Mouse (Mus musculus) heart, embryonic 16.5 days (tissue): ENCODE results near the gene Gm20388. TPM values are rescaled to one million over a fixed set of nuclear protein-coding genes. Genes with fewer than 3 reads are reported as not detected.

ENCODE experiments used
- ATAC-seq: fragments of 200-750 bp; cut with Nextera tagmentation; replicated peaks from 2 replicates; pipeline ENCODE4 v1.8.0; 2017; ENCODE audit warnings: moderate number of reproducible peaks; ENCODE audit not compliant: insufficient read depth, low FRiP score; ENCODE audit errors: extremely low read depth
- H3K27ac ChIP-seq: fragments of 300-500 bp; sonication (generic); 2 replicates; pipeline ENCODE4 v1.5.1; 2014; ENCODE audit warnings: mild to moderate bottlenecking, low read length, control low read depth, moderate library complexity
- H3K27me3 ChIP-seq: fragments of 300-500 bp; sonication (generic); 2 replicates; pipeline ENCODE4 v1.6.1; 2014; ENCODE audit warnings: low read length, mixed read lengths; ENCODE audit not compliant: control insufficient read depth, insufficient read depth
- H3K36me3 ChIP-seq: fragments of 300-500 bp; sonication (generic); 2 replicates; pipeline ENCODE4 v1.6.1; 2014; ENCODE audit not compliant: control insufficient read depth, insufficient read depth
- H3K4me1 ChIP-seq: fragments of 300-500 bp; sonication (generic); 2 replicates; pipeline ENCODE4 v1.6.1; 2014; ENCODE audit warnings: low read length, mixed read lengths; ENCODE audit not compliant: control insufficient read depth, insufficient read depth
- H3K4me2 ChIP-seq: fragments of 300-500 bp; sonication (generic); 2 replicates; pipeline ENCODE4 v1.6.1; 2014; ENCODE audit warnings: low read depth, mild to moderate bottlenecking, control low read depth, low read length
- H3K4me3 ChIP-seq: fragments of 300-500 bp; sonication (generic); 2 replicates; pipeline ENCODE4 v1.5.1; 2014; ENCODE audit warnings: mild to moderate bottlenecking, control low read depth, low read length
- H3K9ac ChIP-seq: fragments of 300-500 bp; sonication (generic); 2 replicates; pipeline ENCODE4 v1.6.1; 2014; ENCODE audit warnings: low read length, control low read depth
- H3K9me3 ChIP-seq: fragments of 300-500 bp; sonication (generic); replicated peaks from 2 replicates; pipeline ENCODE4 v1.6.1; 2016; ENCODE audit warnings: low read length; ENCODE audit not compliant: control insufficient read depth
- WGBS: fragments of 180-500 bp; shearing (Covaris S2); extraction: QIAGEN DNeasy Blood & Tissue Kit; methylation state at CpG from one replicate; pipeline ENCODE4 v1.1.7; 2014; 5-methylcytosine and 5-hydroxymethylcytosine counted together
- polyA plus RNA-seq: library from polyadenylated mRNA; unstranded; fragments of >200 nt; fragmentation: Nextera tagmentation; extraction: Ambion mirVana; gene quantifications from 2 replicates; pipeline ENCODE4 v1.2.1, GENCODE M21; 2015

The Gm20388 gene
- polyA plus RNA-seq, 1 experiment from 2014 or later = 4.5 TPM

DNA sequence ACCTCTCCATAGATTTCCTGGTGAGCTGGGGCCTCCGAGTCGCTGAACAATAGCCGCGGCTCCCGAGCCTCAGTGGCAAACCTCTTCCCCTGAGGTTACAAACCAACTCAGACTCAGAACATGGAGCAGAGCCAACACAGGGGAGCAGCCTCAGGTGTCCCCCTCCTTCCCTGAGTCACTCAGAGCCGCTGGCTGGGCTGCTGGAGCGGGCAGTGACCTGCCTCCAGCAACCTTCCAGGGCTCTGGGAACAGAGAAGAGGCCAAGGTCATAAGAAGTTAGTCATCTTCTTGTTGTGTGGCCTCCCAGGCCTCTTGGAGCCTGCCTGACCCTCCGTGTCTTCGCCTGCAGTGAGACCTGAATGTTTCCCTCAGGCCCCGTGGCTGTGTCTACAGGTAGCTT, 1107.6 kb downstream of the Gm20388 start:
- no peak for ATAC-seq
- no peak overlapping the region for H3K4me3 ChIP-seq
- H3K36me3 ChIP-seq = no peaks in the 10 kb centered on the region
- H3K4me2 ChIP-seq = no peak overlapping the region
- peaks cover 36% of the 10 kb centered on the region for H3K27me3 ChIP-seq
- 0 out of 2 replicates have a peak, but pooled peaks cover 2% of the 10 kb centered on the region for H3K9me3 ChIP-seq
- no peak overlapping the region for H3K9ac ChIP-seq
- WGBS = 68% methylated on average over 10 of the region's 10 CpGs
- H3K27ac ChIP-seq = no peak overlapping the region
- H3K4me1 ChIP-seq = peaks cover 8% of the 10 kb centered on the region

DNA sequence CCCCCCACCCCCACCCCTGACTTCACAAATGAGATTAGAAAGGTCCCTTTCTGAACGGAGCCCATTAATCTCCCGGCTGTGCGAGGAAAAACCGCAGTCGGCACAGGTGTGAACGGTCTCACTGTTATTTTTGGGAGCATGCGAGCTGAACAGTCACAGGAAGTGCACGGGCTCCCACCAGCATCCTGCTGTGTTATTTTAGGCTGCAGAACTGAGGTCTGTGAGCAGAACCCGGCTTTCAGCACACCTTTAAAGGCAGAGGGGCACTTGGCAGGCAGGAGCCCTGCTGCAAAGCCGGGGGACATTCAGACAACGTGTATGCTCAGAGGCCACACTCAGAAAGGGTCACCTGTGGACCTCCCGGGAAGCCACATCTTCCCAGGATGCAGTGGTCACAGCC, 1110.8 kb downstream of the Gm20388 start:
- Histone ChIP-seq H3K4me1 (peaks cover 8% of the 10 kb centered on the region), H3K4me2 (no peak overlapping the region), H3K4me3 (no peak overlapping the region), H3K9me3 (0 out of 2 replicates have a peak, but pooled peaks cover 2% of the 10 kb centered on the region), H3K27me3 (peaks cover 43% of the 10 kb centered on the region), H3K36me3 (no peaks in the 10 kb centered on the region), H3K27ac (no peak overlapping the region; the same call in 1 of the 2 replicates), H3K9ac (no peak overlapping the region)
- 20% methylated on average over 12 of the region's 12 CpGs for WGBS
- ATAC-seq = no peak

DNA sequence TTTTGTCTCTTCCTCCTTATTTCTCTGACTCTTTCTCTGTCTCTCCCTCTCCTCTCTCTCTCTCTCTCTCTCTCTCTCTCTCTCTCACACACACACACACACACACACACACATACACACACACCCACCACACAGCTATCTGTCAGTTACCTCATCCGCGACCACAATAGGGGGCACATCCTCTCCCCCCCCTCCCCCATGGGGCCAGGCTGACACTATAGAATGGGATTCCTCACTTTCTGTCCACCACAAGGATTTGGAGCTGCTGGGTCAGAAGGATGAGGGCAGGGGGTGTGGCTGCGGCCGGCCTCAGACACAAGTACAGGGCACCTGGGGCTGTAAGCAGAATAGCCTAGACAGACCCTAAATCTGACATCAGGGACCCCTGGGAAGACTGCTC, 1112.4 kb downstream of the Gm20388 start:
- WGBS = 86% methylated on average over 4 of the region's 4 CpGs
- 0 out of 2 replicates have a peak, but pooled peaks cover 2% of the 10 kb centered on the region for H3K9me3 ChIP-seq
- no peak overlapping the region for H3K4me3 ChIP-seq
- no peak overlapping the region for H3K4me2 ChIP-seq
- peaks cover 12% of the 10 kb centered on the region for H3K4me1 ChIP-seq
- no peak overlapping the region for H3K27ac ChIP-seq
- H3K9ac ChIP-seq = no peak overlapping the region
- H3K36me3 ChIP-seq = no peaks in the 10 kb centered on the region
- peaks cover 40% of the 10 kb centered on the region for H3K27me3 ChIP-seq
- no peak for ATAC-seq

DNA sequence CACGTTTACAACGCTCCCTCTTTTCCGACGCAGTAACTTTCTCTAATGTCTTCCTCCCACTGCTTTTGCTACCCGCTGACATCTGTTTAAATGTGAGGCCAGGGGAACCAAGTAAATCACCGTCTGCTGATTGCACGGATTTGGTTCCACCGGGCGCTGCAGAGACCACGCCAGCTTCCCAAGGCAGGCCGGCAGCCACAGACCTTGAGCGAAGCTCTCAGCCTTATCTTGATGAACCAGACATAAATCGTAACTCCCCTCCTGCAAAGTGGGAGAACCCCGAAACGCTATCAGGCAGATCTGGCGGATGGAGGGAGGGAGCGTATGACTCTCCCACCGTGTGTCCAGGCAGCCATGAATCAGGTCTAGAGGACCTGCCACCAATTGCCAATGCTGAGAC, 1113.1 kb downstream of the Gm20388 start:
- no peak for ATAC-seq
- peaks cover 14% of the 10 kb centered on the region for H3K4me1 ChIP-seq
- WGBS = 41% methylated on average over 18 of the region's 18 CpGs
- no peaks in the 10 kb centered on the region for H3K36me3 ChIP-seq
- H3K9ac ChIP-seq = no peak overlapping the region
- peaks cover 35% of the 10 kb centered on the region for H3K27me3 ChIP-seq
- H3K4me2 ChIP-seq = no peak overlapping the region
- H3K27ac ChIP-seq = no peak overlapping the region
- H3K4me3 ChIP-seq = no peak overlapping the region
- 0 out of 2 replicates have a peak, but pooled peaks cover 2% of the 10 kb centered on the region for H3K9me3 ChIP-seq

DNA sequence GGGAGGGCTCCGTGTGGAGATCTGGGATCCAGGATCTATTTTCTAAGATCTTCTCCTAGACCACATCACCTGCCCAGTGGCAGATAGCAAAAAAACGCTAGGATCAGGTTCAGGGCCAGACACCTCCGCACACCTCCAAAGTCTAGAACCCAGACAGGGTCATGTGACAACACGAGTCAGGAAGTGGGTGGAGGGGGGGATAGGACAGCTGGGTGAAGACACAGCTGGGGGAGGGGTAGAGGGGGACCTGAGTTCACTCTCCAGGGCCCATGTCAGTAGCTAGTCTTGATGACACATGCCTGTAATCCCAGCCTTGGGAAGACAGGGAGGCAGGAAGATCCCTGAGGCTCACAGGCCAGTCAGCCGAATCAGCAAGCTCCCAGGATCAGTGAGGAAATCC, 1114.8 kb downstream of the Gm20388 start:
- no peaks in the 10 kb centered on the region for H3K9me3 ChIP-seq
- H3K36me3 ChIP-seq = no peaks in the 10 kb centered on the region
- H3K4me2 ChIP-seq = no peak overlapping the region
- no peak overlapping the region for H3K9ac ChIP-seq
- H3K4me1 ChIP-seq = peaks cover 16% of the 10 kb centered on the region
- ATAC-seq = no peak
- peaks cover 33% of the 10 kb centered on the region for H3K27me3 ChIP-seq
- 58% methylated on average over 5 of the region's 5 CpGs for WGBS
- no peak overlapping the region for H3K4me3 ChIP-seq
- H3K27ac ChIP-seq = no peak overlapping the region

DNA sequence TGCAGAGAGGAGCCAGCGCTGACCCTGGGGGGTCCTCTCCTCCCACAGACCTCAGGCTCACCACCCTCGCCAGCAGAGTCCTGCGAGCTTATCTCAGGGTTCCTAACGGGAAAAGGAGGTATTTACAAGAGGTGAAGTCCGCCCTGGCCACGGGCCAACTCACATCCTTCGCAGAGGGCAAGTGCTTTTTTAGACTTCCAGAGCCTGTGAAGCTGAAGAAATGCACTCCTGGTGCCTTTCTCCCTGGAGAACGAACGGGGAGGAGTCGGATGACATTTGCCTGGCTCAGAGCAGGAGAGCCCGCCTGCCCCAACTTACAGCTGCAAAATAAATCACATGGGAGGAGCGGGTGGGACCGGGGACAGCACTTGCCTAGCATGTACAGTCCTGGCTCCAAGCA, 1117.1 kb downstream of the Gm20388 start:
- WGBS = 15% methylated on average over 13 of the region's 13 CpGs

DNA sequence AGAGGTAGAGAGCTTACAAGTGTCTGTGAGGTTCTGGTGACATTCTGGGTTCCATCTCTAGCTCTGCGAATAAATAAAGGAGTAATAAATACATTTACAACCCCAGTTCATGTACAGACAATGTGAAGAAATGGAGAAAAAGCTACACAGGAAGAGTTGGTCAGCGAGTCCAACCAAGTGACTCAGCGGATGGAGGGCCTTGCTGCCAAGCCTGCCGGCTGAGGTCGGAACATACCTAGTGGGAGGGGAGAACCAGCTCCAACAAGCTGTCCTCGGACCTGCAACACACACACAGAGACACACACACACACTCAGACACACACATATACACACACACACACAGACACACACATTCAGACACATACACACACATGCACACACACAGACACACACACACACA, 1118.4 kb downstream of the Gm20388 start:
- no peak overlapping the region for H3K4me3 ChIP-seq
- no peak overlapping the region for H3K27ac ChIP-seq
- no peak overlapping the region for H3K9ac ChIP-seq
- no peaks in the 10 kb centered on the region for H3K9me3 ChIP-seq
- no peaks in the 10 kb centered on the region for H3K36me3 ChIP-seq
- peaks cover 29% of the 10 kb centered on the region for H3K27me3 ChIP-seq
- no peak for ATAC-seq
- H3K4me2 ChIP-seq = no peak overlapping the region
- H3K4me1 ChIP-seq = peaks cover 9% of the 10 kb centered on the region
- WGBS = 78% methylated on average over 6 of the region's 6 CpGs

More for the DNA sequence above, 1117.1 kb downstream of the Gm20388 start:
- H3K4me1 ChIP-seq = peaks cover 9% of the 10 kb centered on the region
- no peak overlapping the region for H3K4me2 ChIP-seq
- H3K9me3 ChIP-seq = no peaks in the 10 kb centered on the region
- peaks cover 38% of the 10 kb centered on the region for H3K27me3 ChIP-seq
- H3K27ac ChIP-seq = no peak overlapping the region
- H3K4me3 ChIP-seq = no peak overlapping the region
- no peaks in the 10 kb centered on the region for H3K36me3 ChIP-seq
- ATAC-seq = 0 out of 2 replicates have a peak, but pooled peaks have one; percentile 20
- no peak overlapping the region for H3K9ac ChIP-seq

DNA sequence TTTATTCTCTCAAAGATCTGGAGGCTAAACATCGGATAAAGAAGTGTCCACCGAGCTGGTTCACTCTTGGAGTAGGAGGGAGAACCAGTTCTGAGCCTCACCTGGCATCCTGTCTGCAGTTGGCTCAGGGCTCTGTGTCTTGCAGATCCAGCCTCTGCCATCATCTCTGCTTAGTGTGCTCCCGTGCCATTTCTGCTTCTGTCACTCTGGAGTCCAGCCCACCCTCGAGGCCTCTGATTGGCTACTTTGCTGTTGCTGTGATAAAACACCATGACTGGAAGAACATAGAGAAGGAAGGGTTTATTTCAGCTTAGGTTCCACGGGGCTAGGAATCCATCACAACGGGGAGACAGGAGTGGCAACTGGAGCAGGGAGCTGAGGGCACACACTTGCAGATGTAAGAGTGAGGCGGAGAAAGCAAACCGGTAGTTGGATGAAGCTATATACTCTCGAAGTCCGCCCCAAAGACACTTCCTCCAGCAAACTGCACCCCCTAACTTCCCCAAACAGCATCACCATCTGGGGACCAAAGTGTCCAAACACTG, 1119.9 kb downstream of the Gm20388 start:
- WGBS = 60% methylated on average over 10 of the region's 10 CpGs
- no peak for ATAC-seq
- Histone ChIP-seq H3K4me2 (no peak overlapping the region), H3K27me3 (peaks cover 24% of the 10 kb centered on the region), H3K9me3 (no peaks in the 10 kb centered on the region), H3K36me3 (no peaks in the 10 kb centered on the region), H3K4me1 (peaks cover 9% of the 10 kb centered on the region), H3K9ac (no peak overlapping the region), H3K27ac (no peak overlapping the region), H3K4me3 (no peak overlapping the region)

DNA sequence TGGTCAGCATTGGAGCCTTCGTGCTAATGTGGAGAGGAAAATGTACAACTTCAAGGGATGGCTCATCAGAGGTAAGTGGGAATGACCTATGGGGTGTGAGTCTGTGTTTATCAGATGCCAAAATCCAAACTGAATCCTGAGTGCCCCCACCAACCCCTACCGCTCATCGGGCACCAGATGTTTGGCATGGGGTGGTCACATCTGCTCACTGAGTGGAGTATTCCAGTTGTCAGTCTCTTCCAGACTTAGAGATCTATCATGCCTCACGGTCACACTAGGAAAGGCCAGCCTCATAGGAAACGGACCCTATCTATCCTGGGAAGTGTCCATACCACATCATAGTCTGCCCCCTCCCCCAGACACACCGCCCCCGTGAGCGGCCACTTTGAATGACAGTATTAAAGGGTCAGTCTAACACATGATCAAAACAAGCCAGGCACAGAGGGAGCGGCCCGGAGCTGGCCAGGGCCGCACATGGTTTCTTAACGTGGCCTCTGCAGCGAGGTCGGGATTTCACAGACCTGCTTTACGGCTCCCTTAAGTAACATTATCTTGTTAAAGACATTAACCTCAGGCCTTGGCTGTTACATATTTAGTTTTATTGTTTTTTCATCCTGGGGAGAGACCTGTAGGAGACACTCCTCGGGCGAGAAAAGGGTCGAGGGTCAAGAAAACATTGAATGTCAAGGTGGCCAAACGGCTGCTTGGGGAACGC, 1122.8 kb downstream of the Gm20388 start:
- Histone ChIP-seq H3K9me3 (no peaks in the 10 kb centered on the region), H3K4me2 (no peak overlapping the region), H3K9ac (no peak overlapping the region), H3K4me3 (no peak overlapping the region), H3K27ac (no peak overlapping the region), H3K27me3 (peaks cover 27% of the 10 kb centered on the region), H3K36me3 (no peaks in the 10 kb centered on the region), H3K4me1 (peaks cover 3% of the 10 kb centered on the region; the same call in 1 of the 2 replicates)
- ATAC-seq = no peak
- 75% methylated on average over 20 of the region's 20 CpGs for WGBS
